Mouse (Mus musculus) kidney, postnatal 25 days (tissue): ENCODE data around the gene Mctp1.
"Not testable (repeated sequence)": the region's sequence is repeated elsewhere in the genome, so short reads cannot be mapped to it uniquely, and the experiment has no call there.

ENCODE experiments used
- DNase-seq, 2 experiments: peaks; one replicate each; pipeline ENCODE4 v3.0.0; 2021; ENCODE audit warnings: mixed read lengths in 2 of 2

Gene Mctp1

DNA sequence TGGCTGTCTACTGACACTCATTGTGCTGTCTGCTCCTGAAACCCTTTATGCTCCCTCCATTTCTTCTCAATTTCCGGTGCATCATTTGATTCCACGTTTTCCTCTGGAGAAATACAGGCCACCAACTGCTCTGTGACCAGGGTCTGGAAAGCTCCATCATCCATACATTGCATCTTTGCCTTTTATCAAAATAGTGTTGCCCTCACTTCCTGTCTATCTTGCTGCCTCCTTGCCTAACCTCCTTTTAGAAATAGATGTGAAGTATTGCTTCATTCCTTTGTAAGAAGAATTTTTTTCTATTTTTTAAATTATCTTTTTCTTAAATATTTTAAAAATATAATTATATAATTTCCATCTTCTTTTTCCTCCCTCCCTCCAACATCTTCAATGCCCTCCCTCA, 98.7 kb downstream of the Mctp1 start:
- no peak for DNase-seq

DNA sequence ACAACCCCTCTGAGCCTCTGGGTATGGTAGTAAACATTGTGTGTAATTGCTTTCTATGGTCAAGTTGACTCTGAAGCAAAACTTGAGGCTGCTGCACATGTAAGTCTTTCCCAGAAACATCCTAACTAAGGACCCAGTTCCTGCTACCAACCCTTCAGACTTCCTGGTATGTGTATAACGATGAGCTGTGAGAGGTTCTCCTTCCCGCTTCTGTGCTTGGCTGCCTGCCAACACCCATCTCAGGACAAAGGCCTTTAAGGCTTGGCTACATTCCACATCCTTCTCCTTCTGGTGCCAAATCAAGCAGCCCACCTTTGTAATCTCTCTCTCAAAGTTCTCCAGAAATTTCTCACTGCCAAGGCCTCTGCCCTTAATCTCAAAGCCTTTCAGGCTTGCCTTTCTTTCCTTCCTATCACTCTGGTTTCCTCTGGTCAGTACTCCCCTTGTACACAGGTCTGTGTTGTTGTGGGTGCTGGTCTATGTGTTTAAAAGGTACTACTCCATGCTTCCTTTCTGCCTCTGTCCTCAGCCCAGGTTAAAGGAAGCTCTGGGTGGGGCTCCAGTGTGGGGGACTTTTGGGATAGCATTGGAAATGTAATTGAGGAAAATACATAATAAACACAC, 99.9 kb downstream of the Mctp1 start:
- DNase-seq: peak; percentile 24 to 36

DNA sequence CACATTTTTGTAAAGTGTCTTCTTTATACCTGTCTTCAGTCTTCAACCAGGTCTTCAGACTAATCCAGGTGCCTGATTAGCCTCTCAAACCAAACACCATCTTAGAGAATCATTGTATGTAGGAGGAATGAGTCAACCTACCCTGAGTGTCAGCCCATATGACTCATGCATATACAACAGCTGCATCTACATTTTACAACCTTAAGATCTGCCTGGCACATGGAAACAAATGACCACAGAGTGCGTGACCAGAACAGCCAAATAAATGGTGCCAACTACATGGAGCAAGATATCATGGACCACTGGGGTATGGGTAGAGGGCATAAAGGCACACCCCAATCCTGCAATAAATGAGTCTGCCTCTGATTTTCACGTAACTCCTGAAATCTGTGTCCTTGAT, 131.6 kb downstream of the Mctp1 start:
- DNase-seq: no peak

DNA sequence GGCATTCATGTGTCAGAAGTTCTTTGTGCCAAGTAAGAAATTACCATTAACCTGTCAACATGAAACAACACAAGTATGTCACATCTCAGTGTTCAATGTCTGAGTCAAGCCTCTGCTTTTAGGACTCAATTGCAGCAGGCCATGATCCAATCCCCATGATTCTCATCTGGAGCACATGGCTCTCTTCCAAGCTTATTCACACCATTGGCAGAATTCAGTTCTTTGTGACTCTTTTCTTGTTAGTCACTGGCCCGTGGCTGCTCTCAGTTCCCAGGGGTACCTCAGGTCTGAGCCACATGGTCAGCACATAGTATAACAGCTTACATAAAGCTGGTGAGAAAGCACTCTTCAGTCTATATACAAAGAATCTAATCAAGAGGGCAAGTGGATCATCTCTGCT, 138.8 kb downstream of the Mctp1 start:
- no peak for DNase-seq

DNA sequence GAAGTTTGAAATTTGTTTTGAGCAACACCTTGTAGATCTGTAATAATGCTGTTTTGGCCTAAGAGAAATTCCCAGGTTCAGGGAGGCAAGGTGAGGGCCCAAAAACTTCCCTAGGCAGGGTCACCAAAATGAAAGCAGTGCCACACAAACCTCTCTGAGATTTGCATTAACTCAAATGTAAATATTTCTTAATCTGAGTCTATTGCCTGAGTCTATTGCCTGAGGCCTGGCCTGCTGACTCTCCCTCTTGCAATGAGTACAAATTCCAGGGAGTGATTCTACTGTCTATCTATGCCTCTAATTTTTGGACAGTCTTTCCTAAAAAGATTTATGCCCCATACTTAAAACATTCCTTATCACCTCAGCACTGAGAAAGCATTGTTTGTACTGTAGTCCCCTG, 143.0 kb downstream of the Mctp1 start:
- no peak for DNase-seq

DNA sequence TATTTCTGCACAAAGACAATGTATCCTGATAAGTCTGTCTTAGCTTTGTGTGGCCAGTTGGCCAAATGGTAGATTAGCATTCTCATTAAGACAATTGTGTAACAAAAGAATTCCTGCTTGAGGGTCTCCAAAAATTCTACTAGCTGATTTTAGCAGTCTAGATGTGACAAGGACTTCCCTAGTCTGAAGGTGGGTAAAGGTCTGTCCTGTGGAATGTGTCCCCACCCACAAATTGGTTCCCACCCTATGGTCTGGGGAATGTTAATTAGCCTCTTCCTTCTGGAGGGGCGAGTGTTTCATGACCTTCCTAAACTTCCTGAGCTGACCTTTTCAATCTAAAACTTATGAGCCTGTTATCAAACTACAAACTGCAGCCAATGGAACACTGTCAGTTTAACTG, 143.4 kb downstream of the Mctp1 start:
- DNase-seq: no peak

DNA sequence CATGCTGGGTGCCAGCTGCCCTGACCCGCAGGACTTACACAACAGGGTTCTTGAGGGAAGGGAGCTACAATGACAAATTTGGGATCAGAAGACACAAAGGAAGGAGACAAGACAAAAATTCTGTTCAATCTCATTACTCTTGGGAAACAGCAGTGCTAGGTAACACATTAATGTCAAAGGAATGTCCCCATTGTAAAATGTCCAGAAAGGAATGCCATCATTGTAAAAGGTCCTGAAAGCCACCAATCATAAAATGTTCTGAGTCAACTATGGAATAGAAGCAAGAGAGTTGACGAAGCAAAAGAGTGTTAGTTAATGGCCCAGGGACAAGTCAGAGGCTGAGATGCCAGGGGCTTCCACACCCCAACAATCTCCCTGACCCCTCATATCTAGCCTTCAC, 145.6 kb downstream of the Mctp1 start:
- no peak for DNase-seq

DNA sequence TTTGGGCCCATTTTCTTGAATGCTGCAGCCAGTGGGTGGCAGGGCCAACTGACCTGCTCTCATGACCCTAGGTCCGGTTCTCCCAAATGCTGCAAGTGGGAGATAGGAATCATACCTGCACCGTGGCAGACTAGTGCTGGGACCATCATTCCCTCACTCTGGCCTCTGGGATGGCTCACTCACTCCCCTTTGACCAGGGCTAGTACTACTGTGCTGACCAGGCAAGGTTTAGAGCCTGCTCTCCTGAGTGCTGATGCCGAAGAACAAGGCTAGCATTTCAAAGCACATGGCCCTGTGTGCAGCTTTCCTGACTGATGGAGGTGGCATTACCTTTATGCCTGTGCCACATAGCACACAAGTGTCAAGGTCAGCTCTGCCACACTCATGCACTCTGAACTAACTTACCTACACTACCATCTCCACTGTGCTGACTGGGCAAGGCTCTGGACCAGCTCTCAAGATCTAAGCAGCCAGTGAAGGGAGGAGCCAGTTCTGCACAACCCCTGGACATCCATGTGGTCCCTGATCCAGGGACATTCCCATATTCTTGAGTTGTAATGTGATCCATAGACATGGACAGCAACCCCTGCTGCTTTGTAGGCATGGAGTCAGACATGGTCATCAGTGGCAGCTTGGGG, 146.7 kb downstream of the Mctp1 start:
- no peak for DNase-seq

DNA sequence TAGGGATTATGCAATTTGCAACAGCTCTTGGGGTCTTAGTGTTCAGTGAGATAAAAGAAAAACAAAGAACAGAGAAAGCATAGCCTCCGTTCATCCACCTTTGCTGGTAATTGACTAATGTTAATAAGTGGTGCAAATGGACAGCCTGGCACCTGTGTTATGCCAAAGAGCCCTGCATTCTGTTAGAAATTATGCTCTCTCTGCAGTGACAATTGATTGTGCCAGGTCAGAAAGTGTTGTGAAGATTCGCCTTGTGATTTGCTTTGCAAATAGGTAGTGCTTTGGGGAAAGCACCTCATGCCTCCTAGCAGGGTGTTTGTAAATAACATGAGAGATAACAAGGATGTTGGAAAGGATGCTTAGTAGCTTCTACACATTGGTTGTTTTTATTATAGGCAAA, 163.5 kb downstream of the Mctp1 start:
- no peak for DNase-seq

DNA sequence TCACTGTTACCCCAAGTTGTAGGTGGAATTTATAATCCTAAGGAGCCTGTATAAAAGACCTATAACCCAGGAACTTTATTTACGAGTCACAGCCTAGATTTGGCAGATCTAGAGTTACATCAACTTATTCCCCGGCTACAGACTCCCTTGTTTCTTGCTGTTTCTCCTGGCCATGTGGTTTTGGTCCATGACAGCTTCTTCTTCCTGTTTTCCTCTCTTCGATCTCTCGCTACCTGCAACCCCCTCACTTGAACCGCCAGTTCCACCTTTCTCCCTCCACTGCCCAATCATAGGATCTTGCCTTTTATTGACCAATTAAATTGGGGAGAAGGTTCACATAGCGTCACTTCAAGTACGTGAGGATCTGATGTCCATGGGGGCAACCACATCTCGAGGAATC, 176.6 kb downstream of the Mctp1 start:
- no peak for DNase-seq

DNA sequence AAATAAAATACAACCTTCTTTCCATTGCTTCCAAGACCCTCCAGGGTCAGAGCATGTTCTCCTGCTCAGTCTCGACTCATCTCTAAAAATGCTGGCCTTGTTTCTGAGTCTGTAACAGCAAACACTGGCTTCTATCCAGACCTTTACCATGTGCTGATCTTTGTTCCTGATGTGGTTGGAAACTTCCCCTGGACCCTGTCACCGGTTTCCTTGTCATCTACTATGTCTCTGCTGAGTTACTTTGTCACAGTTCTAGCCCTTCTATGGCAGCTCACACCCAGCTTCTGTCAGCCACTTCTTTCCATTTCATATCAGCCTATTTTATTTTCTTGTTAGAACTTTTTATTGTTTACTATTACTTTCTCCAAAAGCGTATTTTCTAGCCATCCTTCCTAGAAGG, 177.3 kb downstream of the Mctp1 start:
- DNase-seq: no peak

DNA sequence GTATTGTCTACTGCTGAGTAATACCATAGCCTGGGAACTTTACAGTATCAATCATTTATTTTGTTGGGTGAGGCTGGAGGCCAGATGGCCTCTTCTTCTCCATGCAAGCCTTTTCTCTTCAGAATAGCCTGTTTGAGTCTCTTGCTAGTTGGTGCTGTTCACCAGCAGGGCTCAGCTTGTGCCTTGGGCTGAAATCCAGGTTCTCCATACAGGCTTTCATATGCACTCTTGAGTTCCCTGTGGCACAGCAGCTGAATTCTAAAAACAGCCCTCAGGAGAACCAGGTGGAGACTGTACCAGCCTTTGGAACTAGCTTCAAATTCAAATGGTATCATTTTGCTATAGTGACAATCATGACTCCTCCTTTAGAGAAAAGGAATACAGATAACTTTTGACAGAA, 179.7 kb downstream of the Mctp1 start:
- no peak for DNase-seq

DNA sequence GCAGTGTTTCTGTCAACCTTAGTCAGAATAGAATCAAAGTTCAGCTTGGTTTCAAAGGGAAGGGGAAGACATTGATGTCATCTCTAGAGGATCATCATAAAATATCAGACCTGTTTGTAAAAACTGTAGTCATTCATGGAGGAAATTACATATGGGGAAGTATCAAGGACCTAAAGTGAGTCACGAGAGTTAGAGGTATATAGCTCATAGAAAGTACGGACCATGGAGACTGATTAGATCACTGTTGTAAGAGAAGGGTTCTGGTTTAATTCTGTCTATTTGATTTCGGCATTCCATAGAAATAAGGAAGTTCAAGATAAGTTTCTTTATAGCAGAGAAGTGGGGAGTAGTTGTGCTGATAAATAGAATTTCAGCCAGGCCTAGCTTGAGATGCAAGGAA, 181.7 kb downstream of the Mctp1 start:
- DNase-seq: no peak

DNA sequence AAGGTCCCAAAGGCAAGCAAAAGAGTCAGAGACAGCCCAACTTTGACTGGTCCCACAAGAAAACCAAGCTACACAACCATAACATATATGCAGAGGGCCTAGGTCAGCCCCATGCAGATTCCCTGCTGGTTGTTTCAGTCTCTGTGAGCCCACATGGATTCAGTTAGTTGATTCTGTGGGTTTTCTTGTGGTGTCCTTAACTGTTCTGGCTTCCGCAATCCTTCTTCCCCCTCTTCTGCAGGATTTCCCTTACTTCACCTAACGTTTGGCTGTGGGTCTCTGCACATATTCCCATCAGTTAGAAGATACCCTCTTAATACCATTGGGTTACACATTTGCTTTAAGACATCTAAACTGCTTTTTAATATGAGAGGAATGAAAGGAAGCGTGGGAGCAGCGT, 183.1 kb downstream of the Mctp1 start:
- no peak for DNase-seq

DNA sequence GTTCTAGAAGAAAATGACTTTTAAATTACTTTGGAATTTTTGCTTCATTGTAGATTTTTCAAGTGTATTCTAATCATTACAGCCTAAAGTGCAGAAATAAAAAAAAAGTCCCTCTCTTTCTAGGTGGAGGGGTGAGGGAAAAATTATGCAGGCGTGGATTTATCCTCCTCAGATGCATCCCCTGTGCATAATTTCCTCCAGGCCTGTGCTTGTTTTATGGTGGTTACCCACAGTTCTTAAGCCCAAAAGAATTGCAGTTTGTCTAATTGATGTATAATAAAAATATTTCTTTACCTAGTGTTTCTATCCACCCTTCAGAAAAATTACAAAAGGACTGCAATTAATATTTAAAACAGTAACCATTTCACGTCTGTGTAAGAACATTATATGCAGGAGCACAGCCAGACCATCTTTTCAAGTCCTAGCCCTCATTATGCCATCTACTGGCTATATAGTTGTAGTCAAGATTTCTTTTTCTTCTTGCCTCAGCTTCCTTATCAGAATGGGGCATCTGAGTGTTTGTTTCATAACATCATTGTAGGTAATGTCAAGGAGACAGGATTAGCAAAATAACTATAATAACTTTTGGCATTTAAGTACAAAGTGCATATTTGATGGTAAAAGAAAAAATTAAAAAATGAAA, 184.4 kb downstream of the Mctp1 start:
- no peak for DNase-seq

DNA sequence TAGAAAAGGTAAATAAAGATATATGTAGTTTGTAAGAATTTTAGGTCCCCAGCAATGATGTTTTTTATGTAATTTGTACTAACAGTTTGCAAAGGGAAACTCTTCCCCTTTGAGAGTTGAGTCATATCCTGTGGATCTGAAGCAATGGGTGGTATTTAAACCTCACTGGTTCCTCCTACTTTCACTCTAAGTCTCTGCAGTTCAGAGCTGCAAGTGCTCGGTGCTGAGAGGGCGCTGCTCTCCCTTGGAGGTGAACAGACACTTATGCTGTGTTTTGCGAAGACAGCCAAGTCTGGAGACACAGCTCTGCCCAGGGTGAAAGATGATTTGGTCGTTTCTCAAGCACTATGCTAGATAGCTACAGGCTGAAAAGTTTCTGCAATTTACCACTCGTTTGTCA, 195.1 kb downstream of the Mctp1 start:
- no peak for DNase-seq

DNA sequence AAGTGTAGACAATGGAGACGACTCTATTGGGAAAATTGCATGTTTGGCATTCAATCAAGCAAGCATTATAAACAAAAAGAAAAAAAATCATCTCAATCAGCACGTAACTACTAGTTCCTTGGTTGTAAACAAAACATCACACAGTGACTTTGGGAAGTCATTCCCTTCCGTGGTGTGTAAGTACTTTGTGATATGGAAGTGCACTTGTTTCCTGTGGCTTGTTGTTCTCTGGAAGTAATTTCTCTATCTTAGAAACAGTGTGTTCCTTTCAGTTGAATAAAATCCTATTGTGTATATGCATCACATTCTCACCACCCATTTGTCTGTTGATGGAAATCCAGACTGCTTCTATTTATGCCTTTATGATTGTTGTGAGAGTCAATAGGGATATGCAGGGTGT, 201.1 kb downstream of the Mctp1 start:
- no peak for DNase-seq

DNA sequence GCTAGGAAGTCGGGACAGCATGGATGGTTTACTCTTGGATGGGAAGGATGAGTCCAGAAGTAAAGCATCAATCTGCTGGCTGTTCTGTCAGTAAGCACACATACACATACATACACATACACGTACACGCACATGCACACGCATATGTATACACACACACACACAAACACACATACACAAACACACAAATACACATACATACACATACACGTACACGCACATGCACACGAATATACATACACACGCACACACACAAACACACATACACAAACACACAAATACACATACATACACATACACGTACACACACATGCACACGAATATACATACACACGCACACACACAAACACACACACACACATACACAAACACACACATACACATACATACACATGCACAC, 206.4 kb downstream of the Mctp1 start:
- DNase-seq: not testable (repeated sequence)

DNA sequence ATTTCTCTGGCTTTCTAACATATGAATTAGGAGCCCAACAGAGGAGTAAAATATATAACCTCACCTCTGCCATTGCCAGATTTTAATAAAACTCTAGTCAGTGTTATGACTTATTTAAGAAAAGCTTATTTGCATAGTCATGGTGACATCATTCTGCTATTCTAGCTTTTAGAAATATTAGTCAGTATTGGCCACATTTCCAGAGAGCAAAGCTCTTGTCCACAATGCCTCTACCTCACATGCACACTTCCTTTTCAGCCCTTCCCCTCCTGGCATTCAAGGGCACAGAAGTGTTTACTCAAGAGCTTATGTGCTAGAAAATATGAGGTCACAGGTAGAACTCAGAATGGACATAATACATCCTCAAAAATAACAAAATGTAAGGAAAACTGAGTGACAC, 206.9 kb downstream of the Mctp1 start:
- no peak for DNase-seq

DNA sequence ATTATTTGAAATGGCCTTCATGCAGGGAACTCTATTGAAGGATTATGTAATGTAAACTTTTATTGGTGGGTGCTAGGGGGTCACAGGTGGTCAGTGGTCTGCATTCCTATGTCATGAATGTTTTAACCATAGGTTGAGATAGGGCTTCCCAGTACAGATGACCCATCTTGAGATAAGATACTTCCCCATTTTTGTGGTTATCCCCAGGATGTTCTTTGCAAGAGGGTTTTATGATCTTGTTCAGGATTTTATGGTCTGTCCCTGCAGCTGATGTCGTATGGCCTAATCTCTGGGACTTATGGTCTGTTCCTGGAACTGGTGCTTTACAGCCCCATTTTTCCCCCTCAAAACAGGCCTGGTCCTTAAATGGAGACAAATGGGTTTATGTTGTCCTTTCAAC, 207.4 kb downstream of the Mctp1 start:
- no peak for DNase-seq

DNA sequence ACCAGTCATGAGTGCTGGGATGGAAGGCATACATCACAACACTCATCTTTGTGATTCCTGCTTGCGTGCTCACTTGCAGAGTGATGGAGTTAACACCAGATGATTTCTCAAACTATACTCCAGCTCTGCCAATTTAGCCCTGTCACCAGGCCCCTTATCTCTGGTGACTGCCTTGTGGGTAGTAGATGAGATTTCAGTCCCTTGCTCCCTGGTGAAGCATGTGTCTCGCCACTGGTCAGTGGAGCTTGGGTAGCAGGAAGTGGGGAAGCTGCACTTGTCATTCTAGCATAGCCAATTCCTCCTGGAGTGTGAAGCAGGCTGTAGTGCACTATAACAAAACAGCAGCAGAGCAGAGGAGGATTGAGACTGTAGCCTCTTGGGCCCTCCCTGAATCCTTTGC, 208.6 kb downstream of the Mctp1 start:
- no peak for DNase-seq

DNA sequence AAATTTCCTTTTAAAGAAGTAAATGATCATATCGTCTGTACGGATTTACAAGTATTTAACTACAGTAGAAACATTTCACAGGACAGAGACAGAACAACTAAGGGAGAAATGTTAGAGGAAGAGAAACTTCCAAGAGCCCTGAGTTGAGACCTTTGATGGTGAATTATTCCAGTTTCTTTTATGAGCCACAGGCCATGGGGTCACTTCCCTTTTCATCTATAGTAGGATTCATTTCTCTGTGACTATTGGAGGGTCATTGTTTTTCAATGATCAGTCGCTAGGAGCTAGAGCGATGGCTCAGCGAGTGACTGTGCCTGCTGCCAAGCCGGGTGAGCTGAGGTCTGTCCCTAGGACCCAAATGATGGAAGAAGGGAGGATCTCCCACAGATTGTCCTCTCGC, 212.7 kb downstream of the Mctp1 start:
- DNase-seq: no peak

DNA sequence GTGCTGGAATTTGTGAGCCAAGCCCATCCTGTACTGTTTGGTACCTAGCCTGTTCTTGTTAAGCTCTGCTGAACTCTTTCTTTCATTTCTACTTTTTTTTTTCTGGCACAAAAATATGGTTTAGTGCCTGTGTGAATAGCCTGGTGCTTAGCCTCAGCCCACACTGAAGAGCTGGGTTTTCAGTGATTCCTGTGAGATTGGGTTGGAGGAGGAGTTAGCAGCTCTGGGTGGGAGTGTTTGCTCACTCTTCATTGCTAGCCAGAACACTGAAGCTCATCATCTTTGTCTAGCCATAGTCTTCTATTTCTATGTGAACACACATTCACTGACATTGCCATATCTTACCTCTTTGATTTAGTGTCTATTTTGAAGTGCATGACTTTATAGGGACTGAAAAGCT, 225.1 kb downstream of the Mctp1 start:
- DNase-seq: no peak

DNA sequence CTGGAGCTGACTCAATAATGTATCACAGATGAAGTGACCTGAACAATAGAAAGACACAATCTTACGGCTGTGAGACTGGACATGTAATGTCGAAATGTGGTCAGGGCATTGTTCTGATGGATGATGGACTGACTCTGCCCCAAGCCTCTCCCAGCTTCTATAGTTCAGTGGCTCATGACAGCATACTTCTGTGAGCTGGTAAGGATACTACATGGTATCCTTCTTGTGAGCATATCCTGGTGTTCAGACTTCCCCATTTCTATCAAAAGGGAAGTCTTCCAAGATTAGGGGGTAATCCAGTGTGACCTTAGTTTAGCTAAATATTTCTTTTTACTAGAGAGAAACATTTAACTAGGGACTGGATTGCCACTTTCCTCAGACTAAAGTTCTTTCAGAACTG, 227.2 kb downstream of the Mctp1 start:
- DNase-seq: no peak

DNA sequence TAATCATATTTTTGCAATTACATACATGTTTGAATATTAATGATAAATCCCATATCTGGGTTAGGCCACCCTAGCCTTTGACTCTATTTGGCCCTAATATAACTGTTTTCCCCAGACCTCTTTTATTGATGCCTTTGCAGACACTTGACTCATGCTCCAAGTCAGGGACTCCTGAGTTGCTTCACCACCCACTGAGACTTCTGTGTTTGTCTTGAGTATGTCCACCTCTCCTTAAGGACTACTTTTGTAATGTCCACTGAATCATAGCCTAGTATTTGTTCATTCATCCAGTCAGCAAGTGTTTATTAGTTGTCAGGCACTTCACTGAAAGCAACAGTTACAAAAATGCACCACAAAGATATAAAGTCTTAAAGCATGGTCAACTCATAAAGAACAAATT, 235.8 kb downstream of the Mctp1 start:
- DNase-seq: no peak
